Mouse (Mus musculus): ENCODE data around the gene Ctc1. TPM values are rescaled to one million over a fixed set of nuclear protein-coding genes. Genes with fewer than 3 reads are reported as not detected.

Gene Ctc1
- polyA plus RNA-seq, 1 experiment, result 29.1 TPM

DNA sequence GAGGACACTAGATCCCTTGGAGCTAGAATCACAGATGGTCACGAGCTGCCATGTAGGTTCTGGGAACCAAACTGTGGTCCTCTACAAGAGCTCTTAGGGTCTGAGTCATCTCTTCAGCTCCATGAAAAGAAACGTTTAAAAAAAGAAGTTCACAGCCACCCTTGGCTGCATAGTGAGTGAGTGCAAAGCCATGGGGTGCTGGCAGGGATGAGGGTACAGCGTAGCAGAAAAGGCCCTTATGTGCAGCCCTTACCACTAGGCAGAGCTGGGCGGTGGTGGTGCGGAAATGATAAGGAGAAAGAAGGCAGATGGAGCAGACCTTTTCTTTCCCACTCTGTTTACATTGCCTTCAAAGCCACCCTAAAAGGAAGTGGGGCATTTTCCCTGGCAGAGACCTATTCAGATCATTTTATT lies 36.4 kb upstream of the Ctc1 start:
- H3K4me3 ChIP-seq, result no peak overlapping the region
- no peaks in the 10 kb centered on the region for H3K36me3 ChIP-seq (ENCODE audit: control insufficient read depth, insufficient read depth)
- TF ChIP-seq USF1 (IDR thresholded peaks at IDR 0.05; ENCODE audit: low read depth), result no peak
- no peak for TF ChIP-seq POLR2A (IDR thresholded peaks at IDR 0.05; ENCODE audit: insufficient read length, low read depth)
- TF ChIP-seq MAX (IDR thresholded peaks at IDR 0.05; ENCODE audit: low read depth), result no peak
- TF ChIP-seq TCF12 (IDR thresholded peaks at IDR 0.05; ENCODE audit: insufficient read depth, poor library complexity, severe bottlenecking), result no peak
- no peak for TF ChIP-seq POLR2AphosphoS2 (IDR thresholded peaks at IDR 0.05; ENCODE audit: insufficient read length, low read depth)
- TF ChIP-seq REST (IDR thresholded peaks at IDR 0.05; ENCODE audit: insufficient read depth, insufficient read length), result no peak
- no peak for TF ChIP-seq TCF3 (IDR thresholded peaks at IDR 0.05; ENCODE audit: insufficient read length, low read depth)
- no peak for TF ChIP-seq E2F4 (IDR thresholded peaks at IDR 0.05; ENCODE audit: insufficient read depth)
- TF ChIP-seq MYOD1 (IDR thresholded peaks at IDR 0.05; ENCODE audit: control insufficient read depth in 1 of 3, insufficient read length in 2 of 3, low read depth in 2 of 3), result no peak
- TF ChIP-seq CEBPB (IDR thresholded peaks at IDR 0.05; ENCODE audit: insufficient read depth, poor library complexity, severe bottlenecking), result no peak
- TF ChIP-seq MYOG (IDR thresholded peaks at IDR 0.05; ENCODE audit: control insufficient read depth in 1 of 3, insufficient read depth in 1 of 3, insufficient read length in 2 of 3, low read depth in 2 of 3), result no peak
- TF ChIP-seq SRF (IDR thresholded peaks at IDR 0.05; ENCODE audit: control insufficient read depth, insufficient read length, low read depth), result no peak
- no peaks in the 10 kb centered on the region for H3K27me3 ChIP-seq (ENCODE audit: control insufficient read depth, insufficient read depth, insufficient read length)
- H3ac ChIP-seq (ENCODE audit: control insufficient read depth, insufficient read length), result no peak overlapping the region
- no peak overlapping the region for H3K4me2 ChIP-seq (ENCODE audit: low read depth)
- H3K79me2 ChIP-seq (ENCODE audit: control insufficient read depth, insufficient read depth), result no peaks in the 10 kb centered on the region

DNA sequence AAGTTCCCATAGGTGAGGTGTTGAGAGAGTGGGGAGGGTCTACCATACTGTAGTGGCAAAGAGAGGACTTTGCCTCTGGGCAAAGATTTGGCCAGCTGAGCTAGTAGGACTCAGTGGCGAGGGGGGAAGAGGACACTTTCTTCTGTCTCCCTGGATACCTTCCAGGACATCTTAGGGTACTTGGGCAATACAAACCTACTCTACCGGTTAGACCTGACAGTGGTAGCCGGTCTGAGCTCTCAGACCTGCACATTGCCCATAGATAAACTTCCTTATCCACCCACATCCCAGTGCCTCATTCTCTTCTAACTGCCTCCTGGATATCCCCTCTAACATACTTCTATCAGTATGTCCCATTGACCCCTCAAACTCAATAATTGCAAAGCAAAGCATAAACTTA lies 34.8 kb upstream of the Ctc1 start:
- Histone ChIP-seq H3K27me3 (ENCODE audit: control insufficient read depth, insufficient read depth, insufficient read length) (no peaks in the 10 kb centered on the region), H3ac (ENCODE audit: control insufficient read depth, insufficient read length) (no peak overlapping the region), H3K4me2 (ENCODE audit: low read depth) (no peak overlapping the region), H3K36me3 (ENCODE audit: control insufficient read depth, insufficient read depth) (no peaks in the 10 kb centered on the region), H3K4me3 (no peak overlapping the region), H3K79me2 (ENCODE audit: control insufficient read depth, insufficient read depth) (no peaks in the 10 kb centered on the region)
- TF ChIP-seq MYOG (IDR thresholded peaks at IDR 0.05; ENCODE audit: control insufficient read depth in 1 of 3, insufficient read depth in 1 of 3, insufficient read length in 2 of 3, low read depth in 2 of 3) (no peak), USF1 (IDR thresholded peaks at IDR 0.05; ENCODE audit: low read depth) (no peak), REST (IDR thresholded peaks at IDR 0.05; ENCODE audit: insufficient read depth, insufficient read length) (no peak), TCF12 (IDR thresholded peaks at IDR 0.05; ENCODE audit: insufficient read depth, poor library complexity, severe bottlenecking) (no peak), E2F4 (IDR thresholded peaks at IDR 0.05; ENCODE audit: insufficient read depth) (no peak), MAX (IDR thresholded peaks at IDR 0.05; ENCODE audit: low read depth) (no peak)

- TF ChIP-seq MAX (IDR thresholded peaks at IDR 0.05; ENCODE audit: low read depth) (no peak), E2F4 (IDR thresholded peaks at IDR 0.05; ENCODE audit: insufficient read depth) (no peak), USF1 (IDR thresholded peaks at IDR 0.05; ENCODE audit: low read depth) (no peak), REST (IDR thresholded peaks at IDR 0.05; ENCODE audit: insufficient read depth, insufficient read length) (no peak), MYOG (IDR thresholded peaks at IDR 0.05; ENCODE audit: control insufficient read depth in 1 of 3, insufficient read depth in 1 of 3, insufficient read length in 2 of 3, low read depth in 2 of 3) (no peak), POLR2AphosphoS2 (IDR thresholded peaks at IDR 0.05; ENCODE audit: insufficient read length, low read depth) (no peak), SRF (IDR thresholded peaks at IDR 0.05; ENCODE audit: control insufficient read depth, insufficient read length, low read depth) (no peak), TCF3 (IDR thresholded peaks at IDR 0.05; ENCODE audit: insufficient read length, low read depth) (no peak), MYOD1 (IDR thresholded peaks at IDR 0.05; ENCODE audit: control insufficient read depth in 1 of 3, insufficient read length in 2 of 3, low read depth in 2 of 3) (no peak), POLR2A (IDR thresholded peaks at IDR 0.05; ENCODE audit: insufficient read length, low read depth) (no peak), CEBPB (IDR thresholded peaks at IDR 0.05; ENCODE audit: insufficient read depth, poor library complexity, severe bottlenecking) (no peak), TCF12 (IDR thresholded peaks at IDR 0.05; ENCODE audit: insufficient read depth, poor library complexity, severe bottlenecking) (no peak)
- H3K27me3 ChIP-seq (ENCODE audit: control insufficient read depth, insufficient read depth, insufficient read length), result no peaks in the 10 kb centered on the region
- H3ac ChIP-seq (ENCODE audit: control insufficient read depth, insufficient read length), result no peak overlapping the region
- no peak overlapping the region for H3K4me3 ChIP-seq
- H3K36me3 ChIP-seq (ENCODE audit: control insufficient read depth, insufficient read depth), result no peaks in the 10 kb centered on the region
- H3K4me2 ChIP-seq (ENCODE audit: low read depth), result no peak overlapping the region
- no peaks in the 10 kb centered on the region for H3K79me2 ChIP-seq (ENCODE audit: control insufficient read depth, insufficient read depth)
Observed at GRCm38 (mm10) chr11:68982639-68983369, 32.9 kb upstream of the Ctc1 start.

DNA sequence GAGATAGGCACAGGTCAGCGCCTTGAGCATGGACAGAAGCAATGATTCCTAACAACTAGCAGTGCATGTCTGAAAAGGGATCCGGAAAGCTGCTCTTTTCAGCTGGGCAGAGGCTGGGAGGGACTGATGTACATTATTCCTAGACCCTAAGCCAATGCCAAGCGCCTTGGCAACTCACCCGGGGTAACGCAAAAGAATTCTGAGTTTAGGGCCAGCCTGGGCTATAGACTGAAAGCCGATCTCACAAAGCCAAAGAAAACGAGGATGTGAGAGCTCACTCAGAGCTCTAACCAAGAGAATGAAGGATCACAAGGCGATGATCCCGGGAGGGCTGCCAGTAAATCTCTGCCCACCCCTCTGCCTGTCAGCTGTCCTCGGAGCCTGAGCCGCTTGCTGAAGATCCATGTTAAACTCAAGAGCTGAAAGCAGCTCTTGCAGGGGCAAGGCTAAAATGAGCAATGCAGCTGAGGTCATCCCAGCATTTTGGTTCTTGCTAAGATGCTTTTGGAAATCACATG lies 28.3 kb upstream of the Ctc1 start:
- Histone ChIP-seq H3K27me3 (ENCODE audit: control insufficient read depth, insufficient read depth, insufficient read length) (no peaks in the 10 kb centered on the region), H3ac (ENCODE audit: control insufficient read depth, insufficient read length) (no peak overlapping the region), H3K4me3 (no peak overlapping the region), H3K4me2 (ENCODE audit: low read depth) (no peak overlapping the region), H3K36me3 (ENCODE audit: control insufficient read depth, insufficient read depth) (peaks cover 6% of the 10 kb centered on the region), H3K79me2 (ENCODE audit: control insufficient read depth, insufficient read depth) (no peaks in the 10 kb centered on the region)
- TF ChIP-seq TCF3 (IDR thresholded peaks at IDR 0.05; ENCODE audit: insufficient read length, low read depth), result no peak
- no peak for TF ChIP-seq POLR2A (IDR thresholded peaks at IDR 0.05; ENCODE audit: insufficient read length, low read depth)
- no peak for TF ChIP-seq USF1 (IDR thresholded peaks at IDR 0.05; ENCODE audit: low read depth)
- no peak for TF ChIP-seq E2F4 (IDR thresholded peaks at IDR 0.05; ENCODE audit: insufficient read depth)
- TF ChIP-seq MYOG (IDR thresholded peaks at IDR 0.05; ENCODE audit: control insufficient read depth in 1 of 3, insufficient read depth in 1 of 3, insufficient read length in 2 of 3, low read depth in 2 of 3), result no peak
- TF ChIP-seq MYOD1 (IDR thresholded peaks at IDR 0.05; ENCODE audit: control insufficient read depth in 1 of 3, insufficient read length in 2 of 3, low read depth in 2 of 3), result no peak
- no peak for TF ChIP-seq POLR2AphosphoS2 (IDR thresholded peaks at IDR 0.05; ENCODE audit: insufficient read length, low read depth)
- no peak for TF ChIP-seq REST (IDR thresholded peaks at IDR 0.05; ENCODE audit: insufficient read depth, insufficient read length)
- TF ChIP-seq MAX (IDR thresholded peaks at IDR 0.05; ENCODE audit: low read depth), result no peak
- TF ChIP-seq SRF (IDR thresholded peaks at IDR 0.05; ENCODE audit: control insufficient read depth, insufficient read length, low read depth), result no peak
- TF ChIP-seq CEBPB (IDR thresholded peaks at IDR 0.05; ENCODE audit: insufficient read depth, poor library complexity, severe bottlenecking), result no peak
- no peak for TF ChIP-seq TCF12 (IDR thresholded peaks at IDR 0.05; ENCODE audit: insufficient read depth, poor library complexity, severe bottlenecking)

All from myocyte (in vitro differentiated cells).